Comparison of ENCODE assay signal across 9 mouse cellular contexts in genomic region chr1:138130145-138130544, GRCm38 (mm10). TPM values are rescaled to one million over a fixed set of nuclear protein-coding genes. Genes with fewer than 3 reads are reported as not detected.
DNase-seq lines count a peak whose midpoint lies in the region; ATAC-seq and TF ChIP-seq lines count a peak whose summit lies in the region.
"Had no signal": no experiment of that assay in that cellular context is flagged by ENCODE, and none has a peak within 500 bp of the region (broad histone marks: within the 10 kb centered on the region; RNA-seq: fewer than 3 reads in every experiment).

No protein-coding gene starts in this region.

- H3K27ac ChIP-seq in kidney, adult 2 months (ENCODE audit: insufficient read depth, low read depth, low read length), result no peak overlapping the region
- no peak overlapping the region for H3K27ac ChIP-seq in kidney, embryonic 16.5 days (ENCODE audit: low read length)

- no peak overlapping the region for H3K9ac ChIP-seq in kidney, embryonic 16.5 days (replicated peaks; ENCODE audit: low read length)

- WGBS in kidney, adult 2 months, result 41% methylated on average over 4 of the region's 4 CpGs
- 44% methylated on average over 4 of the region's 4 CpGs for WGBS in kidney, embryonic 16.5 days

- TF ChIP-seq POLR2A in kidney, adult 2 months (IDR thresholded peaks at IDR 0.05; ENCODE audit: low read depth, low read length), result no peak

- H3K9me3 ChIP-seq in kidney, embryonic 16.5 days (ENCODE audit: low read length), result no peaks in the 10 kb centered on the region

- no peaks in the 10 kb centered on the region for H3K36me3 ChIP-seq in kidney, adult 2 months (ENCODE audit: control insufficient read depth, insufficient read depth, low read length)
- no peaks in the 10 kb centered on the region for H3K36me3 ChIP-seq in kidney, embryonic 16.5 days (ENCODE audit: insufficient read depth, low read length)

- H3K4me3 ChIP-seq in kidney, adult 2 months (ENCODE audit: insufficient read depth, low read depth, low read length), result no peak overlapping the region
- no peak overlapping the region for H3K4me3 ChIP-seq in kidney, embryonic 16.5 days (ENCODE audit: low read length)

- ATAC-seq in kidney, embryonic 16.5 days (ENCODE audit: low FRiP score, low TSS enrichment), result no peak
- peak; percentile 59 for ATAC-seq in megakaryocyte progenitor cell, adult 5-6 weeks (replicated peaks; ENCODE audit: poor library complexity)
- no peak for ATAC-seq in monocyte, adult 5-6 weeks (replicated peaks; ENCODE audit: insufficient number of reproducible peaks, low FRiP score, low TSS enrichment, poor library complexity, severe bottlenecking)

- no peaks in the 10 kb centered on the region for H3K27me3 ChIP-seq in kidney, adult 2 months (replicated peaks; ENCODE audit: control insufficient read depth, insufficient read depth, low read length)
- H3K27me3 ChIP-seq in kidney, embryonic 16.5 days (ENCODE audit: insufficient read depth, low read length), result no peaks in the 10 kb centered on the region

- no peaks in the 10 kb centered on the region for H3K4me1 ChIP-seq in kidney, adult 2 months (ENCODE audit: control insufficient read depth, insufficient read depth, low read length)
- H3K4me1 ChIP-seq in kidney, embryonic 16.5 days (ENCODE audit: insufficient read depth, low read length), result no peaks in the 10 kb centered on the region

- TF ChIP-seq CTCF in kidney, adult 2 months (conservative IDR thresholded peaks at IDR 0.05; ENCODE audit: insufficient read depth, insufficient read length, low read depth, low read length), result no peak

- H3K4me2 ChIP-seq in kidney, embryonic 16.5 days (replicated peaks; ENCODE audit: low read depth, low read length), result no peak overlapping the region

- peak; percentile 32 for DNase-seq in kidney, adult 2 months
- DNase-seq in CD4-positive helper T cell, adult 2 months (ENCODE audit: low read depth, low spot score), result peak; percentile 76
- peak; percentile 24 for DNase-seq in Muller cell, postnatal 12 days (ENCODE audit: inconsistent ontology term)
- DNase-seq in layer of hippocampus, postnatal 25 days (ENCODE audit: extremely low spot score in 1 of 2, low spot score in 1 of 2), result no peak
- DNase-seq: cerebellum, adult 11 months; heart, postnatal 10 days had no signal

RNA-seq across cellular contexts. Expression of gene Ptprc, which starts 45.4 kb away (rescaled TPM):
- polyA plus RNA-seq in kidney, adult 2 months (2012; rRNA removed), result 3.5 and 17.3 TPM in 2 replicates
- polyA plus RNA-seq in kidney, embryonic 16.5 days (2015; fragmentation: Nextera tagmentation; extraction: Ambion mirVana), result 5.0 and 5.6 TPM in 2 replicates
- total RNA-seq in megakaryocyte progenitor cell, adult 5-6 weeks (2015), result 125 and 141 TPM in 2 replicates
- 142 and 173 TPM in 2 replicates for total RNA-seq in megakaryocyte progenitor cell, adult 5-6 weeks (2017)
- 2,690 to 3,839 TPM (median 2,776 TPM) in 3 replicates for total RNA-seq in monocyte, adult 5-6 weeks (2017)
- 1 to 10 TPM; 2.1 to 3.1 TPM for total RNA-seq in layer of hippocampus, postnatal 25 days (2021)

Comparison
In these comparisons a context has a peak if more than half of its experiments do, and no peak if none do; other contexts are left out.
1. DNase-seq: peak in kidney, adult 2 months (single experiment), CD4-positive helper T cell, adult 2 months (single experiment) and Muller cell, postnatal 12 days (single experiment); none in layer of hippocampus, postnatal 25 days (0 of 2).
2. RNA of gene Ptprc, which starts 45.4 kb away (total RNA-seq): 2,690 to 3,839 TPM in monocyte, adult 5-6 weeks and 125 to 173 TPM in megakaryocyte progenitor cell, adult 5-6 weeks; 2.1 to 3.1 TPM in layer of hippocampus, postnatal 25 days; every median in the first group is over 10 times any median in the second.